Mouse (Mus musculus) frontal cortex, adult (tissue): ENCODE results near the gene Zfp704.

Experiments used
- ATAC-seq: cut with Nextera tagmentation; 2 replicates; pipeline ENCODE4 v1.9.2; 2017; ENCODE audit warnings: mild to moderate bottlenecking, moderate library complexity, mixed read lengths; ENCODE audit not compliant: low TSS enrichment

The Zfp704 gene

GRCm38 (mm10) chr3:9460284-9460683 is 149.6 kb downstream of the Zfp704 start:
- no peak for ATAC-seq

- no peak for ATAC-seq
These were observed 153.4 kb downstream of the Zfp704 start for GRCm38 (mm10) chr3:9456380-9456890.

GRCm38 (mm10) chr3:9455351-9455750 is 154.5 kb downstream of the Zfp704 start:
- no peak for ATAC-seq

- peak; percentile 99 for ATAC-seq
These were observed 155.1 kb downstream of the Zfp704 start for GRCm38 (mm10) chr3:9454556-9455330.

GRCm38 (mm10) chr3:9450521-9450920 is 159.4 kb downstream of the Zfp704 start:
- ATAC-seq: no peak

- ATAC-seq: no peak
These were observed 160.5 kb downstream of the Zfp704 start for GRCm38 (mm10) chr3:9449261-9450007.

- no peak for ATAC-seq
These were observed 161.3 kb downstream of the Zfp704 start for GRCm38 (mm10) chr3:9448541-9448940.

GRCm38 (mm10) chr3:9444558-9444957 is 165.3 kb downstream of the Zfp704 start:
- ATAC-seq: no peak

GRCm38 (mm10) chr3:9443981-9444380 is 165.9 kb downstream of the Zfp704 start:
- ATAC-seq: no peak

- ATAC-seq: no peak
These were observed 166.4 kb downstream of the Zfp704 start for GRCm38 (mm10) chr3:9443476-9443875.

- peak; percentile 97 for ATAC-seq
These were observed 168.0 kb downstream of the Zfp704 start for GRCm38 (mm10) chr3:9441566-9442540.

- no peak for ATAC-seq
These were observed 169.4 kb downstream of the Zfp704 start for GRCm38 (mm10) chr3:9440466-9440865.

GRCm38 (mm10) chr3:9439619-9440286 is 170.1 kb downstream of the Zfp704 start:
- no peak for ATAC-seq

- no peak for ATAC-seq
These were observed 173.6 kb downstream of the Zfp704 start for GRCm38 (mm10) chr3:9436256-9436655.

- no peak for ATAC-seq
These were observed 175.3 kb downstream of the Zfp704 start for GRCm38 (mm10) chr3:9434394-9435175.

- peak; percentile 42; the same call in 1 of the 2 replicates for ATAC-seq
These were observed 176.9 kb downstream of the Zfp704 start for GRCm38 (mm10) chr3:9432796-9433526.

GRCm38 (mm10) chr3:9432226-9432625 is 177.7 kb downstream of the Zfp704 start:
- no peak for ATAC-seq

- no peak for ATAC-seq
These were observed 179.9 kb downstream of the Zfp704 start for GRCm38 (mm10) chr3:9429946-9430345.

GRCm38 (mm10) chr3:9427826-9428225 is 182.1 kb downstream of the Zfp704 start:
- no peak for ATAC-seq

GRCm38 (mm10) chr3:9425661-9426060 is 184.2 kb downstream of the Zfp704 start:
- ATAC-seq: no peak
